Mouse (Mus musculus): Measurements from ENCODE around the gene Adh7. TPM values are rescaled to one million over a fixed set of nuclear protein-coding genes. Genes with fewer than 3 reads are reported as not detected.

The Adh7 gene
- polyA plus RNA-seq, 1 experiment from 2014 or later = 0.25 TPM

DNA sequence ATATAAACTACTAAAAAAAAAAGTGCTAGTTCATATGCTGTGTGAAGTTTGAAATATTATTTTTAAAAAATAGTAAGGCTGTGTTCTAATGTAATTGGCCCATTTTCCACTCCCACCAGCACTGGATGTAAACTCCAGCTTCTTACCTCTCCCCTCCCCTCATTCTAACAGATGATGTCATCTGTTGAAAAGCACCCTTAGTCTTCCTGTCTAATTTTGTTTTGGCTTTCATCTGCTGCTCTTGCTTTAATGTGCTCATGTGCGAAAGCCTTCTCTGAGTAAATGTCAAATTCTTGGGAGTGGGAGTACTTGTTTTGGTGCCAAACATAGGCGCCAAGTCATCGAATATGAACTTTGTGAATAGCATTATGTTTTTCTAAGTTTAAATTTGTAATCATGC is 47.1 kb downstream of the Adh7 start:
- no peak overlapping the region for H3K27ac ChIP-seq (replicated peaks)
- DNase-seq (ENCODE audit: low spot score) = no peak

DNA sequence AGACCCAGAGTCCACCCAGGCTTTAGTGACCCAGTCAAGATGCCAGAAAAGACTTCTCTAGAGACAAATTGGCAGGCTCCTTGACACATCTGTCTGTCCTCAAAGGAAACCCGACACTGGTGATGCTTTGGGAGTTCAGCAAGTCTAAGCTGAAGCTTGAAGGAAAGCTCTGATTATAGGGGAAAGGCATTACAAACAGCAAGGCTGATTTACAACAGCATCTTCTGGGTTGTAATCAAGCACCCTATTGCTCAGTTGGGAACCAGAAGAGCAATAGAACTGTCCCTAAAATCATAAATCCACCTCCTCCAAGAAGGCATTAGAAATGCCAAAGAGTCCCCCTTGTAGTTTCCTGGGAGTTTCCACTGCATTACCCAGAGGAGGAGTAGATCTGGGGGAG is 52.9 kb downstream of the Adh7 start:
- Histone ChIP-seq H3K36me3 (no peaks in the 10 kb centered on the region), H3K27ac (replicated peaks) (no peak overlapping the region), H3K4me3 (no peak overlapping the region), H3K27me3 (ENCODE audit: low read depth, poor library complexity, severe bottlenecking) (no peaks in the 10 kb centered on the region), H3K4me1 (no peaks in the 10 kb centered on the region), H3K9me3 (replicated peaks) (no peaks in the 10 kb centered on the region)
- 50% methylated on average over 1 of the region's 1 CpGs for WGBS
- no peak for DNase-seq (ENCODE audit: low spot score)

More for the DNA sequence above, 47.1 kb downstream of the Adh7 start:
- Histone ChIP-seq H3K4me3 (no peak overlapping the region), H3K36me3 (no peaks in the 10 kb centered on the region), H3K9me3 (replicated peaks) (no peaks in the 10 kb centered on the region), H3K4me1 (no peaks in the 10 kb centered on the region), H3K27me3 (ENCODE audit: low read depth, poor library complexity, severe bottlenecking) (no peaks in the 10 kb centered on the region)
- WGBS = 86% methylated on average over 3 of the region's 3 CpGs

DNA sequence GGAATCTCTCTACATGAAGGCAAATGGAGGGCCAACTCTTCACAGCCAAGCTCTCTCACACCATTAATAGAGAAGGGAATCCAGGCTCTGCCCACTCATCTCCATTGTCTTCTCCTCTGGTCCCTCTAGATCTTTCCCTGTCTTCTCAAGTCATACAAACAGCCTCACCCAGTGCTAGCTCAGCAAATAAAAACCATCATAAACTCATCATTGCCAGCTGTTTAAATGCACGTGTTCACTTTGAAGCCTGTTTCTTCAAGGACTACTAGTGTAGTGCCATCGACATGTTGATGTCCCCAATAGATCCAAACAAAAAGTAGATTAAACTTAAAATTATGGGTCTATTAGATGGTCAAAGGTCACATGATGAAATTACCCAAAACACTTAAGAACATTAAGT is 53.7 kb downstream of the Adh7 start:
- H3K4me1 ChIP-seq = no peaks in the 10 kb centered on the region
- no peak for DNase-seq (ENCODE audit: low spot score)
- no peak overlapping the region for H3K27ac ChIP-seq (replicated peaks)
- H3K36me3 ChIP-seq = no peaks in the 10 kb centered on the region
- H3K4me3 ChIP-seq = no peak overlapping the region
- H3K9me3 ChIP-seq (replicated peaks) = no peaks in the 10 kb centered on the region
- WGBS = 92% methylated on average over 2 of the region's 2 CpGs
- H3K27me3 ChIP-seq (ENCODE audit: low read depth, poor library complexity, severe bottlenecking) = no peaks in the 10 kb centered on the region

DNA sequence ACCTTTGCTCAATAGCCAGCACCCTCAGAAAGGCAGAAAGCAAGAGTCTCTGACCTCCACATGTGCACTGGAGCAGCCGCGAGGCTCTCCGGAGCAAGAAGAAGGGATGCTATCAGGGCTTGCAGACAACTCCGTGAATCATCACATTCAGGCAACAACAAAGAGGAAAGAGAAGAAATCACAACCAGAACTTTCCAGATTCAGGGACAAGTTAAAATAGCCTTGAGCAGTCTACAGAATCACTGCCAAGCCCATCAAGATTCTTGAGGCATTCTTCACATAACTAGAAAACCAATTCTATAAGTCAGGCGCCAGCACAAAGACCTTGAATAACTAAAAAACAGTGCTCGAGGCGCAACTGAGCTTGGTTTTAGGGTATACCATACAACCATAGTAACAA is 55.5 kb downstream of the Adh7 start:
- Histone ChIP-seq H3K27me3 (ENCODE audit: low read depth, poor library complexity, severe bottlenecking) (no peaks in the 10 kb centered on the region), H3K36me3 (no peaks in the 10 kb centered on the region), H3K27ac (replicated peaks) (no peak overlapping the region), H3K9me3 (replicated peaks) (no peaks in the 10 kb centered on the region), H3K4me3 (no peak overlapping the region), H3K4me1 (no peaks in the 10 kb centered on the region)
- DNase-seq (ENCODE audit: low spot score) = no peak
- WGBS = 91% methylated on average over 7 of the region's 7 CpGs

- Histone ChIP-seq H3K27ac (replicated peaks) (no peak overlapping the region), H3K27me3 (ENCODE audit: low read depth, poor library complexity, severe bottlenecking) (no peaks in the 10 kb centered on the region), H3K9me3 (replicated peaks) (no peaks in the 10 kb centered on the region), H3K4me1 (no peaks in the 10 kb centered on the region), H3K36me3 (no peaks in the 10 kb centered on the region), H3K4me3 (no peak overlapping the region)
- WGBS = 91% methylated on average over 3 of the region's 3 CpGs
- DNase-seq (ENCODE audit: low spot score) = no peak
Observed at GRCm38 (mm10) chr3:138275100-138275499, 57.5 kb downstream of the Adh7 start.

- Histone ChIP-seq H3K27me3 (ENCODE audit: low read depth, poor library complexity, severe bottlenecking) (no peaks in the 10 kb centered on the region), H3K27ac (replicated peaks) (no peak overlapping the region), H3K4me3 (no peak overlapping the region), H3K4me1 (peaks cover 8% of the 10 kb centered on the region), H3K9me3 (replicated peaks) (no peaks in the 10 kb centered on the region), H3K36me3 (no peaks in the 10 kb centered on the region)
- no peak for DNase-seq (ENCODE audit: low spot score)
- WGBS = 65% methylated on average over 9 of the region's 9 CpGs
Observed at GRCm38 (mm10) chr3:138282556-138282955, 65.0 kb downstream of the Adh7 start.

Other genes with a start within 250 kb of the Adh7 start
- gene Dapp1, start 236.2 kb upstream of the Adh7 start, polyA plus RNA-seq (2016; fragmentation: Nextera tagmentation; extraction: Ambion mirVana) = 2.3 and 2.9 TPM in 2 replicates
- gene 1110002E22Rik, start 152.7 kb upstream of the Adh7 start, polyA plus RNA-seq (2016; fragmentation: Nextera tagmentation; extraction: Ambion mirVana) = 0.01 TPM in 1 of 2 replicates, not detected in the other
- gene Gm5105, start 150.4 kb upstream of the Adh7 start, polyA plus RNA-seq (2016; fragmentation: Nextera tagmentation; extraction: Ambion mirVana) = not detected in 2 replicates
- gene Trmt10a, start 74.3 kb upstream of the Adh7 start, polyA plus RNA-seq (2016; fragmentation: Nextera tagmentation; extraction: Ambion mirVana) = 17.8 and 19.5 TPM in 2 replicates
- 11.3 and 12.5 TPM in 2 replicates for gene Mttp, start 72.8 kb upstream of the Adh7 start, polyA plus RNA-seq (2016; fragmentation: Nextera tagmentation; extraction: Ambion mirVana)
- not detected in 2 replicates for gene 4930579F01Rik, start 23.9 kb upstream of the Adh7 start, polyA plus RNA-seq (2016; fragmentation: Nextera tagmentation; extraction: Ambion mirVana)
- gene Adh1, start 43.2 kb downstream of the Adh7 start, polyA plus RNA-seq (2016; fragmentation: Nextera tagmentation; extraction: Ambion mirVana) = 0.14 TPM in 1 of 2 replicates, not detected in the other
- not detected in 2 replicates for gene Adh6a, start 95.5 kb downstream of the Adh7 start, polyA plus RNA-seq (2016; fragmentation: Nextera tagmentation; extraction: Ambion mirVana)
- 0.47 and 1.0 TPM in 2 replicates for gene Adh6b, start 124.0 kb downstream of the Adh7 start, polyA plus RNA-seq (2016; fragmentation: Nextera tagmentation; extraction: Ambion mirVana)
- gene Adh4, start 197.7 kb downstream of the Adh7 start, polyA plus RNA-seq (2016; fragmentation: Nextera tagmentation; extraction: Ambion mirVana) = not detected in 2 replicates
- 266 and 280 TPM in 2 replicates for gene Adh5, start 225.3 kb downstream of the Adh7 start, polyA plus RNA-seq (2016; fragmentation: Nextera tagmentation; extraction: Ambion mirVana)